Mouse (Mus musculus) hindbrain, embryonic 11.5 days (tissue): ENCODE measurements around the gene Pjvk. TPM values are rescaled to one million over a fixed set of nuclear protein-coding genes. Genes with fewer than 3 reads are reported as not detected.

Source experiments
- ATAC-seq: fragments of 200-750 bp; cut with Nextera tagmentation; 2 replicates; pipeline ENCODE4 v1.8.0; 2017; ENCODE audit warnings: mild to moderate bottlenecking, moderate TSS enrichment, moderate library complexity; ENCODE audit not compliant: low FRiP score
- DNase-seq: peaks from one replicate; pipeline ENCODE4 v3.0.0-alpha.2; 2015; ENCODE audit warnings: low spot score
- H3K27ac ChIP-seq: fragments of 300-500 bp; sonication (generic); 2 replicates; pipeline ENCODE4 v1.5.1; 2014; ENCODE audit warnings: mild to moderate bottlenecking, low read depth, low read length
- H3K27me3 ChIP-seq: fragments of 300-500 bp; sonication (generic); 2 replicates; pipeline ENCODE4 v1.6.1; 2014; ENCODE audit warnings: mild to moderate bottlenecking, low read length, moderate library complexity, mixed read lengths; ENCODE audit not compliant: control insufficient read depth, insufficient read depth
- H3K36me3 ChIP-seq: fragments of 300-500 bp; sonication (generic); 2 replicates; pipeline ENCODE4 v1.6.1; 2014; ENCODE audit warnings: mild to moderate bottlenecking, low read length, moderate library complexity, mixed read lengths; ENCODE audit not compliant: control insufficient read depth, insufficient read depth
- H3K4me1 ChIP-seq: fragments of 300-500 bp; sonication (generic); replicated peaks from 2 replicates; pipeline ENCODE4 v1.6.1; 2014; ENCODE audit warnings: low read length, mixed read lengths; ENCODE audit not compliant: control insufficient read depth, insufficient read depth
- H3K4me2 ChIP-seq: fragments of 300-500 bp; sonication (generic); replicated peaks from 2 replicates; pipeline ENCODE4 v1.6.1; 2014; ENCODE audit warnings: mild to moderate bottlenecking, low read depth, low read length
- H3K4me3 ChIP-seq: fragments of 300-500 bp; sonication (generic); 2 replicates; pipeline ENCODE4 v1.5.1; 2014; ENCODE audit warnings: low read depth, low read length
- H3K9ac ChIP-seq: fragments of 300-500 bp; sonication (generic); 2 replicates; pipeline ENCODE4 v1.6.1; 2014; ENCODE audit warnings: low read depth, low read length
- H3K9me3 ChIP-seq: fragments of 300-500 bp; sonication (generic); 2 replicates; pipeline ENCODE4 v1.6.1; 2016; ENCODE audit warnings: low read length; ENCODE audit not compliant: control insufficient read depth
- WGBS: fragments of 180-500 bp; shearing (Covaris S2); extraction: QIAGEN DNeasy Blood & Tissue Kit; methylation state at CpG from one replicate; pipeline ENCODE4 v1.1.7; 2014; 5-methylcytosine and 5-hydroxymethylcytosine counted together
- polyA plus RNA-seq: library from polyadenylated mRNA; unstranded; fragments of >200 nt; fragmentation: Nextera tagmentation; extraction: Ambion mirVana; gene quantifications from 2 replicates; pipeline ENCODE4 v1.2.1, GENCODE M21; 2014

The Pjvk gene
- polyA plus RNA-seq, 1 experiment from 2014 or later = 0.88 TPM

DNA sequence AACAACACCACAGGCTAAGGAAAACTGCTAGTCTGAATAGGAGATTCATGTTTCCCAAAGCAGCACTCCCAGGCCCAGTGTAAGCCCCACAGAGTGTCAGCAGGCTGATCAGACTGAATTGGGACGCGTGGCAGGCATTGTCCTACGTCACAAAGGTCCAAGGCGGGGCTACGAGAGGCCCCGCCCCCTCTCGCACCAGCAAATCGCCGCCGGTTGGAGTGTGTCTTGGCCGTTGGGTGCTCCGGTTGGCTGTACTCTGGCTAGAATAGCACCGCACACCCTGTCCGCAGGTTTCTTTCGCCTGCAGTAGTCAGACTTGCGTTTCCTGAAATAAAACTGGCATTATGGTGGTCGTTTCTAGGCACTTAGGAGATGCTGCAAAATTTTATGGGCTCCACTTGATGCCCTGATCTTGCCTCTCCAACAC is 24.7 kb downstream of the Pjvk start, which contains the start of gene Fkbp7:
Fkbp7 (minus strand) TSS at position 151 of the 427 bp plus-strand sequence.
- Histone ChIP-seq H3K4me2 (peak within 1 kb of the TSS; percentile 56), H3K4me1 (peaks cover 7% of the 10 kb centered on the region), H3K4me3 (peak within 1 kb of the TSS; percentile 37), H3K9me3 (no peaks in the 10 kb centered on the region), H3K27ac (peak within 1 kb of the TSS; percentile 64), H3K9ac (peak within 1 kb of the TSS; percentile 70), H3K36me3 (no peaks in the 10 kb centered on the region), H3K27me3 (no peaks in the 10 kb centered on the region)
- ATAC-seq (peak; percentile 93), DNase-seq (peak; percentile 98)
- WGBS = 0% methylated on average over 17 of the region's 17 CpGs

DNA sequence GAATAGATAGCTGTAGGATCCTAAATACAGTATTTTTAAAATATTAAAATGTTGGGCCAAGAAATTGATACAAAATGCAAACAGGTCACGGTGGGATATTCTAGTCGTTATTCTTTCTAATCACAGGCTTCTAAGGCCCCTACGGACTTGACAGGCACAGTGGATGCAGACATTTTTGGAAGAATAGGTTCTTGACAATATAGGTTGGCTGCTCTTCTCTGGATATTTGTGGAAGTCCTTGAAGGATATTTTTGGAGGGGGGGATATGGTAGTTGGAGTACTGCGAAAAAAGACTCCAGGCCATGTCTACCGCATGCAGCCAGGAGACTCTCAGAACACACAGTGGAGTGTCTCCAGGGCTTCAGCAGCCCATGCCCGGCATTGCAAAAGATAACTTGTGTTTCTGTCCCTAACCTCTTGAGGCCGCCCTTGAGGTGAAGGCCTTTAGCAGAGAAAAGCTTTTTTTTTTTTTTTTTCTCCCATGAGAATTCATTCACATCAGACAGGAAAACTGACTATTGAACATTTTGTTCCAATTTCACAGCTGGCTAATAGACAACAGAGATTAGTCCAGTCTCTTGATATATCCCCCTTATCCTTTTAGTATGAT is 25.3 kb downstream of the Pjvk start:
- H3K9ac ChIP-seq = no peak overlapping the region
- H3K27ac ChIP-seq = peak overlapping the region; percentile 53; the same call in 1 of the 2 replicates
- no peaks in the 10 kb centered on the region for H3K27me3 ChIP-seq
- WGBS = 41% methylated on average over 7 of the region's 7 CpGs
- no peaks in the 10 kb centered on the region for H3K36me3 ChIP-seq
- peak overlapping the region; percentile 37 for H3K4me3 ChIP-seq
- no peaks in the 10 kb centered on the region for H3K9me3 ChIP-seq
- DNase-seq = peak; percentile 50
- H3K4me2 ChIP-seq = peak overlapping the region; percentile 56
- ATAC-seq = no peak
- H3K4me1 ChIP-seq = peaks cover 7% of the 10 kb centered on the region

DNA sequence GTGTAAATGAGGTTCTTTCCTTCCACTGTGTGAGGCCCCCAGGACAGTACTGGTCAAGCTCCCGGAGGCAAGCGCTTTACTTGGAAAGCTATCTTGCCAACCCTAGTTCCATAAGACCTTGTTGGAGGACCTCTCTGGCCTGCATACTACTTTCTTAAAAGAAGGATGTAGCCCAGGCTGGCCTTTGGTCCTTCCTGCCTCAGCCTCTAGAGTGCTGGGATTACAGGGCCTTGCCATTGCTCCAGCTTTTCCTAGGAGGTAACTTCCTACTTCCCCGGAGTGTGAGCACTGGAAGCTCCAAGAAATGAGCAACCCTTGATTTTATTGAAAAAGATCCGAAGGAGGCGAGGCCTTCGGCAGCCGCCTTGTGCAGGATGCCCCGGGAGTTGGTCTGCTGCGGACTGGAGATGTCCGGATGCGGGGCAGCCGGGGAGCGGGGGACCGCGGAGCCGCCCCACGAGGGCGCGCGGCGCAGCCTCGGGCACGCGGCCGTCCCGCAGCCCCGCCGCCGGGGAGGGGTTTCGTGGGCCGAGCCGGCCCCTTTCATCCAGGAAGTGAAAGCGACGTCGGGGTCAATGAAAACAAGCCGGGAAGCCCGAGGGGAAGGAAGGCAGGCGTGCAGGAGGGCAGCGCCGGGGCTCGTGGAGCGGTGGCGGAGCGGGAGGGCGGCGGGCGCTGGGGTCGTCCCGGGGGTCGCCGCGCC is 26.6 kb downstream of the Pjvk start, which contains the start of gene Plekha3:
Plekha3 (plus strand) TSS at position 557 of the 703 bp plus-strand sequence.
- Histone ChIP-seq H3K4me3 (peak within 1 kb of the TSS; percentile 77), H3K4me1 (peaks cover 7% of the 10 kb centered on the region), H3K9ac (peak within 1 kb of the TSS; percentile 84), H3K27ac (peak within 1 kb of the TSS; percentile 82), H3K9me3 (no peaks in the 10 kb centered on the region), H3K4me2 (peak within 1 kb of the TSS; percentile 54), H3K36me3 (no peaks in the 10 kb centered on the region), H3K27me3 (no peaks in the 10 kb centered on the region)
- WGBS = 7% methylated on average over 30 of the region's 52 CpGs
- ATAC-seq (peak; percentile 70), DNase-seq (peak; percentile 81)

DNA sequence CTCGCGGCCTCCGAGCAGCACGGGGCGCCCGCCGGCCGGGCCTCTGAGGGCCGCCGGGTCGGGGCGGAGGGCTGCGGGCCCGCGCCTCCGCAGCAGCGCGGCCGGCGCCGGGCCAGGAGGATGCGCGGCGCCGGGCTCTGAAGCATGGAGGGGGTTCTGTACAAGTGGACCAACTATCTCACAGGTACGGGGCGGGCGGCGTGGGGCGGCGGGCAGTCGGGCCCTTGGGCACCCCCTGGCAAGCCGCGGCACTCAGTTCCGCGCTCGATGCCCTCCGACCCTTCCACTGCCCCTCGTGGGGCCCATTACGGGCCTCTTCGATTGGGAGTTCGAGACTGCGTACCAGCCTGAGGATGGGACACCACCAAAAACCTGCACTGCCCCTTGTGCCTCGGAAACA is 27.2 kb downstream of the Pjvk start:
- H3K4me1 ChIP-seq = peaks cover 7% of the 10 kb centered on the region
- peak; percentile 61 for ATAC-seq
- no peaks in the 10 kb centered on the region for H3K36me3 ChIP-seq
- peak overlapping the region; percentile 77 for H3K4me3 ChIP-seq
- under 1% methylated on average over 31 of the region's 44 CpGs for WGBS
- DNase-seq = peak; percentile 65
- H3K9ac ChIP-seq = peak overlapping the region; percentile 84
- H3K27me3 ChIP-seq = no peaks in the 10 kb centered on the region
- H3K9me3 ChIP-seq = no peaks in the 10 kb centered on the region
- peak overlapping the region; percentile 82 for H3K27ac ChIP-seq
- peak overlapping the region; percentile 54 for H3K4me2 ChIP-seq

DNA sequence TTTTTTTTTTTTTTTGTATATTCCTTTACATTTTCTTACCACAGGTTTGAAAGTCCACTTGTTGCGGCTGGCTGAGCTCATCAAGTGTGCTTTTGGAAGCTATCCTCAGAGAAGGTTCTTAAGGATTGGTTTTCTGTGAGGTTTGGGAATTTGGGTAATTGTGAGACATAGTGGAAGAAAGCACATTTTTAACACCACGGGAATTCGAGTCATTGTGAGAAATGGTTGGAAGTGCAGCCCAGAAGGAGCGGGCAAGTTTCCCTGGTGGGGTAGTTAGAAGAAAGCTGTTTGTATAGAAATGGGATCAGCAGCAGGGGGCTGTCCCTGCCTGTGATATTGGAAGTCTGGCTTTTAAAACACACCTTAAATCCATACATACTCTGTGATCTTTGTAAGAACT is 27.7 kb downstream of the Pjvk start:
- Histone ChIP-seq H3K27me3 (no peaks in the 10 kb centered on the region), H3K9me3 (no peaks in the 10 kb centered on the region), H3K4me1 (peaks cover 7% of the 10 kb centered on the region), H3K27ac (no peak overlapping the region), H3K4me3 (peak overlapping the region; percentile 77), H3K36me3 (no peaks in the 10 kb centered on the region), H3K9ac (peak overlapping the region; percentile 84), H3K4me2 (peak overlapping the region; percentile 54)
- ATAC-seq (no peak), DNase-seq (peak; percentile 28)
- WGBS = 14% methylated on average over 4 of the region's 4 CpGs

DNA sequence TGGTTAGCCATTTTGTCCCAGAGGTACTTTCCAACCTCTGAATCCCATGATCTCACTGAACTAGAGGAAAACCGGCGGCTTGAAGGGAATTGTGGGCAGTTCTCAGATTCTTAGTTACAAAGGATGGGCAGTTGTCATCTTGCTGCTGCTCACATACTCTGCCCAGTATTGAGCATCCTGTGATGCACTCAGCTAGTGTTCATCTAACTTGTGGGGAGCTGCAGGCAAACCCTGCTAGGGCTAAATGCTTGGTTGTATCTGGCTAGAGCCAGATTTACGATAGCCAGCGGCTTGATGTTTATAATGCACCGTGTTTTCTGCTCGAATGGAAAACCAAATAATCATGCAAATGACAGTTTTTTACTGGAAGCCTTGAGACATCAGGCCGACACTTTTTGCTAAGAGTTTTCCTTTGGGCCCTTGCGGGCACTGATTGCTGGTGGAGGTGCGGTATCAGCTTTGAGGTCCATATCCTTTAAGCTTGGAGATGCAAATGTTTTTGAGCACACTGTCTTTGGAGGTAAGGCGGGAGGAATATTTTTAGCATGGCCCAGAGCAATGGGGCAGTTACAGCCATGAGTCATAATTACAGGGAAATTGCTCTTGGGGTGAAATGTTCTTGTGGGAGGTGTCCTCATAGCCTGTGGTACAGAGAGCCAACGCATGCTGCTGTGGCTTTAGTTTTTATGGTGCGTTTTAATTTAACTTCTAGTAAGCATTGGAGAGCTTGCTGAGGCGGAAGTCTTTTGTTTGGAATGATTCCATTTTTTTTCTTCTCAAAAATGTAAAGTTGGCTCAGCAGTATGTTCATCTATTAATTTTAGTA is 28.3 kb downstream of the Pjvk start:
- DNase-seq (no peak), ATAC-seq (no peak)
- H3K36me3 ChIP-seq = no peaks in the 10 kb centered on the region
- peak overlapping the region; percentile 77 for H3K4me3 ChIP-seq
- H3K27me3 ChIP-seq = no peaks in the 10 kb centered on the region
- peaks cover 7% of the 10 kb centered on the region for H3K4me1 ChIP-seq
- peak overlapping the region; percentile 29 for H3K9ac ChIP-seq
- H3K27ac ChIP-seq = no peak overlapping the region
- peak overlapping the region; percentile 54 for H3K4me2 ChIP-seq
- no peaks in the 10 kb centered on the region for H3K9me3 ChIP-seq
- 71% methylated on average over 13 of the region's 13 CpGs for WGBS

DNA sequence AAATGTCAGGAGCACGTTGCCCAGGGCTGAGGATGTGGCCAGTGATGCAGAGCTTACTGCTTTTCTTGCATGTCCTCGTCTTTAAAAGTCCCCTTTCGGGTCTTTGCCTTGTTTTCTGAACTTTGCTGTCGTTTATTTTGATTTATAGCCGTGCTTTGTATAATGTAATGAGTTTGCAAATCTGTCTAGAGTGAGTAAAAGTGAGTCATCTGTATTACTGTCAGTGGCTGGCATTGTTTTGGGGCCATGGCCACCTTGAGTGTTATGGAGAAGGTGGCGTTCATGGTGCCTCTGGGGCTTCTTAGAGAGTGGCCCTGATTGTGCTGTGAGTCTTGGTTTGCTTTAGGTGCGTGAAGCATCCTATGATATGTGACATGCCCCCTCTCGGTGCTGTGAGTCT is 34.0 kb downstream of the Pjvk start:
- ATAC-seq = no peak

DNA sequence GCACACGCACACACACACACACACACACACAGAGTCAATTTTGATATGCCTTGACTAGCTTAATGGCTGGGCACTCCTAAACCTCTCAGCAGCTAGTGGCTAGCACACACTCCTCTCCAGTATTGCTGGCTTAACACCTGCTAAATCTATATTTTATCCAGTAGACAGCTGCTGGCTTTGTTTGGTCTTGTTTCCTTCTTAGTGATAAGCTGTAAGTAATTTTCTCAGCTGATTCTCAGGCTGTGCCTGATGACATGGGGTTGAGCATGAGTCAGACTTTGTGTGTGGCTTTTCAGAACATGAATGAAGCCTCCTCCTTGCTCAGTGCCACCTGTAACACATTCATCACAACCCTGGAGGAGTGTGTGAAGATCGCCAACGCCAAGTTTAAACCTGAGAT is 38.7 kb downstream of the Pjvk start:
- Histone ChIP-seq H3K27ac (no peak overlapping the region), H3K9me3 (no peaks in the 10 kb centered on the region), H3K9ac (no peak overlapping the region), H3K4me2 (no peak overlapping the region), H3K36me3 (peaks cover 8% of the 10 kb centered on the region; the same call in 1 of the 2 replicates), H3K27me3 (no peaks in the 10 kb centered on the region), H3K4me1 (no peaks in the 10 kb centered on the region), H3K4me3 (no peak overlapping the region)
- WGBS = 92% methylated on average over 3 of the region's 3 CpGs
- ATAC-seq (no peak), DNase-seq (no peak)

More for the DNA sequence above, 34.0 kb downstream of the Pjvk start:
- Histone ChIP-seq H3K4me2 (no peak overlapping the region), H3K36me3 (peaks cover 8% of the 10 kb centered on the region; the same call in 1 of the 2 replicates), H3K9ac (no peak overlapping the region), H3K4me3 (no peak overlapping the region), H3K9me3 (no peaks in the 10 kb centered on the region), H3K4me1 (no peaks in the 10 kb centered on the region), H3K27me3 (no peaks in the 10 kb centered on the region), H3K27ac (no peak overlapping the region)
- DNase-seq = no peak
- WGBS = 86% methylated on average over 8 of the region's 8 CpGs
